Mouse (Mus musculus): Measurements from ENCODE around the gene Mcf2l. TPM values are rescaled to one million over a fixed set of nuclear protein-coding genes. Genes with fewer than 3 reads are reported as not detected.

Gene Mcf2l
- polyA plus RNA-seq, 1 experiment from 2014 or later, result 120 TPM

DNA sequence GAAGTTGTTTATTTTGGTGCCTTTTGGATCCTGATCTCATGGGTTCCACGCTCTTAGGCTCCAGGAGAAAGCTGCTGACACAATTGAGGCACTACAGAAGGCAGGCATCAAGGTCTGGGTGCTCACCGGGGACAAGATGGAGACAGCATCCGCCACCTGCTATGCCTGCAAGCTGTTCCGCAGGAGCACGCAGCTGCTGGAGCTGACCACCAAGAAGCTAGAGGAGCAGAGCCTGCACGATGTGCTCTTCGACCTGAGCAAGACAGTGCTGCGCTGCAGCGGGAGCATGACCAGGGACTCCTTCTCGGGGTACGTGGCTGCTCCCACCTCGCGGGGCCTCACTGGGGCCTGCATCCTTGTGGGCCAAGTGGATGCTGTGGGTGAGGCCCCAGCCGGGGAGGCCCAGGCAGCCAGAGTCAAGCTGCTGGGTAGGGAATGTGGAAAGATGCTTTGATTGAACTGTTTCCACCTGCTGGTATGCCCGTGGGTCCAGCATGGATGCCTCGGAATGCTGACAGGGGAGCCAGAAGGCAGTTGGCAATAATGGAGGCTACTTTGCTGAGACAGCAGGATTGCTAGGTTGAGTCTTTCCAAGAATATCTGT is 29.2 kb upstream of the Mcf2l start:
- H3K36me3 ChIP-seq, result peaks cover 79% of the 10 kb centered on the region
- H3K27me3 ChIP-seq (replicated peaks), result no peaks in the 10 kb centered on the region
- H3K9ac ChIP-seq (replicated peaks), result no peak overlapping the region
- H3K27ac ChIP-seq (replicated peaks), result no peak overlapping the region
- no peaks in the 10 kb centered on the region for H3K9me3 ChIP-seq (replicated peaks)
- no peak overlapping the region for H3K4me3 ChIP-seq (replicated peaks)
- H3K4me1 ChIP-seq, result no peaks in the 10 kb centered on the region
- no peak overlapping the region for H3K4me2 ChIP-seq
- ATAC-seq (ENCODE audit: low FRiP score), result no peak
- WGBS, result 93% methylated on average over 16 of the region's 16 CpGs

GRCm38 (mm10) chr8:12846447-12846846 is 27.2 kb upstream of the Mcf2l start:
- no peaks in the 10 kb centered on the region for H3K4me1 ChIP-seq
- no peaks in the 10 kb centered on the region for H3K9me3 ChIP-seq (replicated peaks)
- WGBS, result 92% methylated on average over 6 of the region's 6 CpGs
- no peak overlapping the region for H3K27ac ChIP-seq (replicated peaks)
- H3K4me3 ChIP-seq (replicated peaks), result no peak overlapping the region
- H3K27me3 ChIP-seq (replicated peaks), result no peaks in the 10 kb centered on the region
- no peak overlapping the region for H3K4me2 ChIP-seq
- ATAC-seq (ENCODE audit: low FRiP score), result no peak
- H3K36me3 ChIP-seq, result peaks cover 86% of the 10 kb centered on the region
- H3K9ac ChIP-seq (replicated peaks), result no peak overlapping the region

GRCm38 (mm10) chr8:12851241-12851640 is 22.4 kb upstream of the Mcf2l start:
- Histone ChIP-seq H3K9me3 (replicated peaks) (no peaks in the 10 kb centered on the region), H3K4me2 (no peak overlapping the region), H3K36me3 (peaks cover 58% of the 10 kb centered on the region), H3K27ac (replicated peaks) (no peak overlapping the region), H3K9ac (replicated peaks) (no peak overlapping the region), H3K27me3 (replicated peaks) (no peaks in the 10 kb centered on the region), H3K4me3 (replicated peaks) (no peak overlapping the region), H3K4me1 (no peaks in the 10 kb centered on the region)
- 88% methylated on average over 10 of the region's 10 CpGs for WGBS
- ATAC-seq (ENCODE audit: low FRiP score), result no peak

- WGBS, result 81% methylated on average over 15 of the region's 15 CpGs
- Histone ChIP-seq H3K4me1 (no peaks in the 10 kb centered on the region), H3K9ac (replicated peaks) (no peak overlapping the region), H3K27ac (replicated peaks) (no peak overlapping the region), H3K9me3 (replicated peaks) (no peaks in the 10 kb centered on the region), H3K36me3 (peaks cover 44% of the 10 kb centered on the region), H3K4me3 (replicated peaks) (no peak overlapping the region), H3K4me2 (no peak overlapping the region), H3K27me3 (replicated peaks) (no peaks in the 10 kb centered on the region)
- no peak for ATAC-seq (ENCODE audit: low FRiP score)
Measured at GRCm38 (mm10) chr8:12856038-12856437, 17.6 kb upstream of the Mcf2l start.

GRCm38 (mm10) chr8:12863061-12863460 is 10.5 kb upstream of the Mcf2l start:
- no peak for ATAC-seq (ENCODE audit: low FRiP score)
- Histone ChIP-seq H3K27ac (replicated peaks) (no peak overlapping the region), H3K9me3 (replicated peaks) (no peaks in the 10 kb centered on the region), H3K4me2 (no peak overlapping the region), H3K4me3 (replicated peaks) (no peak overlapping the region), H3K27me3 (replicated peaks) (no peaks in the 10 kb centered on the region), H3K9ac (replicated peaks) (no peak overlapping the region), H3K36me3 (peaks cover 63% of the 10 kb centered on the region), H3K4me1 (no peaks in the 10 kb centered on the region)
- WGBS, result 85% methylated on average over 3 of the region's 3 CpGs

GRCm38 (mm10) chr8:12863608-12864007 is 10.0 kb upstream of the Mcf2l start:
- Histone ChIP-seq H3K27ac (replicated peaks) (no peak overlapping the region), H3K9me3 (replicated peaks) (no peaks in the 10 kb centered on the region), H3K36me3 (peaks cover 57% of the 10 kb centered on the region), H3K4me1 (no peaks in the 10 kb centered on the region), H3K9ac (replicated peaks) (no peak overlapping the region), H3K4me3 (replicated peaks) (no peak overlapping the region), H3K4me2 (no peak overlapping the region), H3K27me3 (replicated peaks) (no peaks in the 10 kb centered on the region)
- no peak for ATAC-seq (ENCODE audit: low FRiP score)
- 88% methylated on average over 14 of the region's 14 CpGs for WGBS

DNA sequence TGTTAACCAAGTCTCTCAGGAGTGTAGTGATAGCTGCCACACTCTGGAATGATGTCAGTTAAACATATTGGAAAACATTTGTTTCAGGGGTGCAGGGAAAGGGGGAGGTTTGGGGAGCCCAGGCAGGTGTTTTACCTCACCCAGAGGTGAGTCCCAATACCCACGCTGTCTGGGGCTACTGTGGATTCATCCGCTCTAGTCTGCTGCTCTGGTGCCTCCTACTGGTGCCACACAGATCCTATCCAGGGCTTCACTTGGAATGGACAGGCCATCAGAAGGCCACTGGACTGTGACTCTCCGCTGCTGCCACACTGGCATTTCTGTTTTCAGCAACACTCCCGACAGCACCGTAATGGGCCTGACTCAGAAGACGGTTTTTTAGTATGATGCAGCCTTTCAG is 7.8 kb upstream of the Mcf2l start:
- no peaks in the 10 kb centered on the region for H3K9me3 ChIP-seq (replicated peaks)
- 80% methylated on average over 6 of the region's 6 CpGs for WGBS
- H3K4me1 ChIP-seq, result no peaks in the 10 kb centered on the region
- H3K9ac ChIP-seq (replicated peaks), result no peak overlapping the region
- H3K36me3 ChIP-seq, result peaks cover 45% of the 10 kb centered on the region
- H3K4me2 ChIP-seq, result no peak overlapping the region
- H3K27ac ChIP-seq (replicated peaks), result no peak overlapping the region
- H3K4me3 ChIP-seq (replicated peaks), result no peak overlapping the region
- no peaks in the 10 kb centered on the region for H3K27me3 ChIP-seq (replicated peaks)
- ATAC-seq (ENCODE audit: low FRiP score), result no peak

GRCm38 (mm10) chr8:12869661-12870060 is 3.9 kb upstream of the Mcf2l start:
- Histone ChIP-seq H3K9me3 (replicated peaks) (no peaks in the 10 kb centered on the region), H3K4me2 (no peak overlapping the region), H3K36me3 (peaks cover 17% of the 10 kb centered on the region), H3K27ac (replicated peaks) (no peak overlapping the region), H3K27me3 (replicated peaks) (no peaks in the 10 kb centered on the region), H3K4me1 (peaks cover 18% of the 10 kb centered on the region), H3K4me3 (replicated peaks) (no peak overlapping the region), H3K9ac (replicated peaks) (no peak overlapping the region)
- no peak for ATAC-seq (ENCODE audit: low FRiP score)
- 76% methylated on average over 3 of the region's 3 CpGs for WGBS

DNA sequence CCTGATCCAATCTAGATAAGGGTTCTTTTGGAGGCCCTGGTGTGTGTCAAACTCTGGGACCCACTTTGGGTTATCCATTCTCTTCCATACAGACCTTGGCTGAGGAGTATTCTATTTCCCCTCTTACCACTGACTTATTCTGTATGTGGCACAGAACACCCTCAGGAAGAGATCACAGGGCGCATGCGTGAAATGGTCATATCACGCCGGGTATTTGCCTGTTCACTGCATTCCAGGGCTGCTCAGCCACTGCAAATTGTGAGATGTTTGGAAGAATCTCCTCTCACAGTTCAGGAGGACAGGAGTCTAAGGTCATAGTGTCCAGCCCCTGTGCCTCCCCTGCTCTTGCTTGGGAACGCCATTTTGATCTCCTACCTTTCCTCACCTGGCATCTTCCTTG is 3.0 kb upstream of the Mcf2l start:
- ATAC-seq (ENCODE audit: low FRiP score), result no peak
- Histone ChIP-seq H3K9me3 (replicated peaks) (no peaks in the 10 kb centered on the region), H3K4me2 (no peak overlapping the region), H3K9ac (replicated peaks) (no peak overlapping the region), H3K27ac (replicated peaks) (no peak overlapping the region), H3K27me3 (replicated peaks) (no peaks in the 10 kb centered on the region), H3K36me3 (peaks cover 8% of the 10 kb centered on the region; the same call in 1 of the 2 replicates), H3K4me1 (peaks cover 22% of the 10 kb centered on the region), H3K4me3 (replicated peaks) (no peak overlapping the region)
- 88% methylated on average over 5 of the region's 5 CpGs for WGBS

GRCm38 (mm10) chr8:12871461-12871860 is 2.1 kb upstream of the Mcf2l start:
- ATAC-seq (ENCODE audit: low FRiP score), result no peak
- 3% methylated on average over 5 of the region's 5 CpGs for WGBS
- no peak overlapping the region for H3K4me2 ChIP-seq

GRCm38 (mm10) chr8:12872983-12873356 is 636 bp upstream of the Mcf2l start:
- Histone ChIP-seq H3K9ac (replicated peaks) (peak overlapping the region; percentile 57; the same call in 1 of the 2 replicates), H3K27ac (replicated peaks) (no peak overlapping the region), H3K27me3 (replicated peaks) (no peaks in the 10 kb centered on the region), H3K9me3 (replicated peaks) (no peaks in the 10 kb centered on the region), H3K4me2 (peak overlapping the region; percentile 77), H3K4me1 (peaks cover 22% of the 10 kb centered on the region), H3K4me3 (replicated peaks) (peak overlapping the region; percentile 52), H3K36me3 (no peaks in the 10 kb centered on the region)
- WGBS, result 5% methylated on average over 9 of the region's 9 CpGs
- ATAC-seq (ENCODE audit: low FRiP score), result peak; percentile 33

More at GRCm38 (mm10) chr8:12871461-12871860, 2.1 kb upstream of the Mcf2l start:
- peaks cover 22% of the 10 kb centered on the region for H3K4me1 ChIP-seq
- H3K9me3 ChIP-seq (replicated peaks), result no peaks in the 10 kb centered on the region
- H3K4me3 ChIP-seq (replicated peaks), result no peak overlapping the region
- no peaks in the 10 kb centered on the region for H3K27me3 ChIP-seq (replicated peaks)
- no peak overlapping the region for H3K9ac ChIP-seq (replicated peaks)
- H3K27ac ChIP-seq (replicated peaks), result no peak overlapping the region
- H3K36me3 ChIP-seq, result peaks cover 4% of the 10 kb centered on the region; the same call in 1 of the 2 replicates

DNA sequence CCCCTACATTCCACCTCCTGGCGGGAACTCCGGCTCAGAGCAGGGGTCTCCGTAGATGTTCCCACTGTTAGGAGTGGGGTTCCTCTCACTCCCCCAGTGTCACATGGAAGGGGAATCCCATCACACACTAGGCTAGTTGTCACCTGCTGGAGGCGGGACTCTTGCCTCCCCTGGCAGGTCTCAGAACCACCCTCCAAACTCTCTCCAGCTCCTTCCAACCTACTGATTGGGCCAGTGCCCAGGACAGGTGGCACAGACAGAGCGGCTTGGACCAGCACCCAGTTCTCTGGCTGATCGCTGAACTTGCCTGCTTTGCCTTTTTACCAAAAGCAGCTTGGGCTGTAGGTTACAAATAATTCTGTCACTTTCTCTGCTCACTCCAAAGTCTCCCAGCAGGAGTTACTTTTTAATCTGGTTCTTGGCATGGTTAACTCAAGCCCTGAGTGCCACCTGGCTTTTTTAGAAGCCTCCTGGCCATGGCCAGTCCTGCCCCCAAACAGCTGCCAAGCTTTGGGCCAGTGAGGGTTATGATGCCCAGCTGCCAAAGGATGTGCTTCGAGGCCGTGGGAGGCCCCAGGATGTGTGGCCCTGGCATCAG is 687 bp downstream of the Mcf2l start:
- Histone ChIP-seq H3K4me2 (peak overlapping the region; percentile 77), H3K27ac (replicated peaks) (no peak overlapping the region), H3K9me3 (replicated peaks) (no peaks in the 10 kb centered on the region), H3K27me3 (replicated peaks) (no peaks in the 10 kb centered on the region), H3K9ac (replicated peaks) (peak overlapping the region; percentile 57), H3K36me3 (no peaks in the 10 kb centered on the region), H3K4me1 (peaks cover 22% of the 10 kb centered on the region), H3K4me3 (replicated peaks) (peak overlapping the region; percentile 52)
- peak; percentile 48 for ATAC-seq (ENCODE audit: low FRiP score)
- WGBS, result 14% methylated on average over 8 of the region's 8 CpGs
